Comparison of ENCODE assay signal across 7 mouse cellular contexts in genomic region chr7:143978741-143979371, GRCm38 (mm10). TPM values are rescaled to one million over a fixed set of nuclear protein-coding genes. Genes with fewer than 3 reads are reported as not detected.
DNase-seq lines count a peak whose midpoint lies in the region; ATAC-seq and TF ChIP-seq lines count a peak whose summit lies in the region.

No protein-coding gene starts in this region.

- ATAC-seq in limb, embryonic 15.5 days (ENCODE audit: insufficient number of reproducible peaks, low FRiP score, low TSS enrichment, low read depth) = no peak
- peak; percentile 73 for ATAC-seq in midbrain, postnatal 0 days (ENCODE audit: low FRiP score)
- peak; percentile 64; the same call in 1 of the 2 replicates for ATAC-seq in stomach, embryonic 14.5 days (ENCODE audit: insufficient number of reproducible peaks, insufficient read depth, low FRiP score, low read depth)

- H3K27ac ChIP-seq in limb, embryonic 15.5 days = no peak overlapping the region
- H3K27ac ChIP-seq in midbrain, postnatal 0 days (ENCODE audit: low read depth, low read length) = no peak overlapping the region
- no peak overlapping the region; the same call in 1 of the 2 replicates for H3K27ac ChIP-seq in stomach, embryonic 14.5 days (ENCODE audit: low read length)

- peak overlapping the region; percentile 43 for H3K4me3 ChIP-seq in limb, embryonic 15.5 days
- peak overlapping the region; percentile 56 for H3K4me3 ChIP-seq in midbrain, postnatal 0 days (ENCODE audit: low read depth, low read length)
- H3K4me3 ChIP-seq in stomach, embryonic 14.5 days (ENCODE audit: low read depth, low read length) = peak overlapping the region; percentile 50

- H3K9ac ChIP-seq in limb, embryonic 15.5 days = no peak overlapping the region
- peak overlapping the region; percentile 54 for H3K9ac ChIP-seq in midbrain, postnatal 0 days (replicated peaks; ENCODE audit: low read length, poor library complexity, severe bottlenecking)
- H3K9ac ChIP-seq in stomach, embryonic 14.5 days (replicated peaks; ENCODE audit: low read depth, low read length) = no peak overlapping the region; the same call in 1 of the 2 replicates

- peaks cover 79% of the 10 kb centered on the region for H3K27me3 ChIP-seq in limb, embryonic 15.5 days
- H3K27me3 ChIP-seq in midbrain, postnatal 0 days (ENCODE audit: insufficient read depth, low read length) = peaks cover 34% of the 10 kb centered on the region
- H3K27me3 ChIP-seq in stomach, embryonic 14.5 days (ENCODE audit: control insufficient read depth, insufficient read depth, low read length) = peaks cover 25% of the 10 kb centered on the region

- H3K4me1 ChIP-seq in limb, embryonic 15.5 days = peaks cover 20% of the 10 kb centered on the region
- H3K4me1 ChIP-seq in midbrain, postnatal 0 days (ENCODE audit: insufficient read depth, low read length) = no peaks in the 10 kb centered on the region
- H3K4me1 ChIP-seq in stomach, embryonic 14.5 days (ENCODE audit: control insufficient read depth, insufficient read depth, low read length) = peaks cover 7% of the 10 kb centered on the region; the same call in 1 of the 2 replicates

- intact Hi-C loops in gastrocnemius, postnatal 36 days (cut with DNase I) = no loop called here

- H3K36me3 ChIP-seq in limb, embryonic 15.5 days = no peaks in the 10 kb centered on the region
- H3K36me3 ChIP-seq in midbrain, postnatal 0 days (ENCODE audit: insufficient read depth, low read length) = no peaks in the 10 kb centered on the region
- no peaks in the 10 kb centered on the region for H3K36me3 ChIP-seq in stomach, embryonic 14.5 days (ENCODE audit: control insufficient read depth, insufficient read depth, low read length)

- peak overlapping the region; percentile 92 for H3K4me2 ChIP-seq in limb, embryonic 15.5 days
- peak overlapping the region; percentile 99 for H3K4me2 ChIP-seq in midbrain, postnatal 0 days (ENCODE audit: low read depth, low read length, poor library complexity, severe bottlenecking)
- H3K4me2 ChIP-seq in stomach, embryonic 14.5 days (replicated peaks; ENCODE audit: low read depth, low read length) = peak overlapping the region; percentile 89

- peak; percentile 80 for TF ChIP-seq CTCF in midbrain, postnatal 0 days (IDR thresholded peaks at IDR 0.05)

- DNase-seq in adrenal gland, adult 8-10 months = peak; percentile 45
- peak; percentile 80 for DNase-seq in embryo, embryonic 10 days (ENCODE audit: low spot score)
- peak; percentile 11 to 25 for DNase-seq in gastrocnemius, postnatal 36 days
- DNase-seq in kidney, adult 8-10 months = peak; percentile 85 to 86
- peak; percentile 79 for DNase-seq in midbrain, postnatal 0 days (ENCODE audit: low spot score)

- no peaks in the 10 kb centered on the region for H3K9me3 ChIP-seq in limb, embryonic 15.5 days
- no peaks in the 10 kb centered on the region for H3K9me3 ChIP-seq in midbrain, postnatal 0 days (ENCODE audit: low read length)
- no peaks in the 10 kb centered on the region for H3K9me3 ChIP-seq in stomach, embryonic 14.5 days (ENCODE audit: control insufficient read depth, low read depth, low read length)

- 0% methylated on average over 49 of the region's 50 CpGs for WGBS in limb, embryonic 15.5 days
- under 1% methylated on average over 46 of the region's 50 CpGs for WGBS in midbrain, postnatal 0 days
- under 1% methylated on average over 50 of the region's 50 CpGs for WGBS in stomach, embryonic 14.5 days

RNA-seq across cellular contexts. Expression of gene Shank2, which starts 22.9 kb away (rescaled TPM):
- total RNA-seq in adrenal gland, adult 8-10 months (2022) = 10 to 100 TPM; 15.1 to 28.5 (median 23.6) TPM
- under 1 TPM; 0.05 to 0.18 TPM for total RNA-seq in gastrocnemius, postnatal 36 days (2021)
- 0.17 and 0.19 TPM in 2 replicates for polyA plus RNA-seq in limb, embryonic 15.5 days (2015; fragmentation: Nextera tagmentation; extraction: Ambion mirVana)
- total RNA-seq in midbrain, postnatal 0 days (2014; rRNA removed) = 32.5 and 32.6 TPM in 2 replicates
- 7.7 and 9.3 TPM in 2 replicates for polyA plus RNA-seq in midbrain, postnatal 0 days (2015; fragmentation: Nextera tagmentation; extraction: Ambion mirVana)
- polyA plus RNA-seq in stomach, embryonic 14.5 days (2014; fragmentation: Nextera tagmentation; extraction: Ambion mirVana) = 1.2 and 1.3 TPM in 2 replicates

Comparison
In these comparisons a context has a peak if more than half of its experiments do, and no peak if none do; other contexts are left out.
1. DNase-seq: peak in every context shown above with its lines; median percentile 86 in kidney, adult 8-10 months; 80 in embryo, embryonic 10 days; 79 in midbrain, postnatal 0 days; 45 in adrenal gland, adult 8-10 months; 18 in gastrocnemius, postnatal 36 days.
2. RNA of gene Shank2, which starts 22.9 kb away (total RNA-seq): 32.5 to 32.6 TPM in midbrain, postnatal 0 days and 15.1 to 28.5 TPM in adrenal gland, adult 8-10 months; 0.05 to 0.18 TPM in gastrocnemius, postnatal 36 days; every median in the first group is over 10 times any median in the second.
3. Peak in every context shown above with its lines, with median percentiles within 50 percentile points of each other: H3K4me2 ChIP-seq and H3K4me3 ChIP-seq.